Mouse (Mus musculus): ENCODE measurements around the gene Olfr1216. TPM values are rescaled to one million over a fixed set of nuclear protein-coding genes. Genes with fewer than 3 reads are reported as not detected.

The Olfr1216 gene
- polyA plus RNA-seq (2012; rRNA removed), result not detected in 2 replicates

GRCm38 (mm10) chr2:89018240-89018639 lies at the start of gene Olfr1216:
Olfr1216 (minus strand) TSS chr2:89018340.

DNA sequence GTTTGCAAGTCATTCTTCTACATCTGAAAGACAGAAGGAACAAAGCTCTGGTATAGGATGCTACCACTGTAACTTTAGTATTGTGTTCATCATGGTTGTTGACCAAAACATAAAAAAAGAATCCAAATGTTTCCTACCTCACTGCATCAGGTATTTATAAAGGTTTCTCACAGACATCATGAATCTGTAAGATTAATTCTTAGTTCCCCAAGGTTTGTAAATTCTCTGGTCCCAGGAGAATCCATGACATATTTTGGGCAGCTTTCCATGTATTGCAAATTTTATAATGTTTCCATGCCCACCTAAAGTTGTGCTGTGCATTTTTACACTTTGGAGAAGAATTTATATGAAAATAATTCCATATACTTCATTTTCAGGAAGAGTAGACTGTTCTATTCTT lies 42.9 kb upstream of the Olfr1216 start, which contains the start of gene Olfr1218:
Olfr1218 (minus strand) TSS at position 101 of the 400 bp plus-strand sequence.

DNA sequence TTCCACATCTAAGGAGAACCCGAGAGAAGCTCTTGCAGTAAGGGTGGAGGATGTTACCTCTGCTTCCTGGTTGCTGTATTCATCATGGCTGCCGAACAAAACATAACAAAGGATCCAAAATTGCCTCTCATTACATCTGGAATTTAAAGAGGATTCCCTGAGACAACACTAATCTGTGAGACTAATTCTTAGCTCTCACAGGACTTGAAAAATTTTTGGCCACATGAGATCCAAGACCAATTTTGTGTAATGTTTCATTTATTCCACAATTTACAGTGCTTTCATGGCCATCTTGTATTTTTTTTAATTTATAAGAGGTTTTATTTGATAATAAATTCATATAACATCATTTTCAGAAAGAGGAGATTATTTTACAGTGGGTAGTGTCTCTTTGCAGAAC lies 13.8 kb upstream of the Olfr1216 start, which contains the start of gene Olfr1217:
Olfr1217 (minus strand) TSS at position 101 of the 400 bp plus-strand sequence.

DNA sequence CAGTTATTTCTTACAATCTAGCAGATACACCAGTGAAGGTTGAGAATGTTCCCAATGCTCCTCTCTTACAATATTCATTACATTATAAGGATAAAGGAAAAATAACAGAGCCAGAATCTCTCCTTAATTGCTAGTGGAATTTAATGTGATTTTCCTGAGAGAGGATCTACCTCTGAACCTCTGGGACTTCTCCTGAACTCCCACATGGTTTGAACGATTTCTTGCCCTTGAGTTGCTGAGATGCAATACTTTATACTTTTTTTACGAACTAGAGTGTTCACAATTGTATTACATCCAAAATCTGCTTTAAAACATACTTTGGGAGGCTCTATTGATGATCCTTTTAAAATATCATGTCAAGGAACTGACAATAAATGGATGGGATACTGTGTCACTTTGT lies 11.3 kb downstream of the Olfr1216 start, which contains the start of gene Olfr1215:
Olfr1215 (minus strand) TSS at position 101 of the 400 bp plus-strand sequence.

GRCm38 (mm10) chr2:88992553-88992952 lies 25.6 kb downstream of the Olfr1216 start, which contains the start of gene Olfr1214:
Olfr1214 (minus strand) TSS chr2:88992653.

DNA sequence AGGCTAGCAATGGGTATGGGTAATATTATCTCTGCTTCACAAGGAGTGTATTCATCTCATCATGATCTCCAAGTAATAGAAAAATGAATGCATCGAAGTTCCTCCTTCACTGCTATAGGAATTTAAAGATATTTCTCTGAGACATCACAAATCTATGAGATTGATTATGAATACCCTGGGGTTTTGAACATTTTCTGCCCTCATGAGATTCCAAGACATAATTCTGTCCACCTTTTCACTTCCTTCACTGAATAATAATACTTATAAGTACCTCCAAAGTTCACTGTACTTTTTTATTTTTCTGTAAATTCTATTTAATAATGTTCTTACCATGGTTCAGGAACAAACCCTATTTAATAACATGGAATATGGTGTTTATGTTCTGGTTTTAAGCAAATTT lies 38.0 kb downstream of the Olfr1216 start, which contains the start of gene Gm13762:
Gm13762 (minus strand) TSS at position 101 of the 400 bp plus-strand sequence.

Other genes with a start within 250 kb of the Olfr1216 start
- gene Olfr1200, start 247.9 kb downstream of the Olfr1216 start, polyA plus RNA-seq (2012; rRNA removed), result not detected in 2 replicates
- gene Olfr1201, start 225.3 kb downstream of the Olfr1216 start, polyA plus RNA-seq (2012; rRNA removed), result not detected in 2 replicates
- not detected in 2 replicates for gene Olfr1202, start 203.8 kb downstream of the Olfr1216 start, polyA plus RNA-seq (2012; rRNA removed)
- not detected in 2 replicates for gene Olfr1205, start 188.6 kb downstream of the Olfr1216 start, polyA plus RNA-seq (2012; rRNA removed)
- not detected in 2 replicates for gene Olfr1204, start 169.0 kb downstream of the Olfr1216 start, polyA plus RNA-seq (2012; rRNA removed)
- gene Olfr1206, start 155.1 kb downstream of the Olfr1216 start, polyA plus RNA-seq (2012; rRNA removed), result not detected in 2 replicates
- gene Olfr1208, start 116.0 kb downstream of the Olfr1216 start, polyA plus RNA-seq (2012; rRNA removed), result not detected in 2 replicates
- not detected in 2 replicates for gene Olfr1209, start 103.2 kb downstream of the Olfr1216 start, polyA plus RNA-seq (2012; rRNA removed)
- gene Olfr1211, start 80.2 kb downstream of the Olfr1216 start, polyA plus RNA-seq (2012; rRNA removed), result not detected in 2 replicates
- gene Olfr1212, start 64.4 kb downstream of the Olfr1216 start, polyA plus RNA-seq (2012; rRNA removed), result not detected in 2 replicates
- gene Gm13762, start 38.1 kb downstream of the Olfr1216 start, polyA plus RNA-seq (2012; rRNA removed), result not detected in 2 replicates
- gene Olfr1214, start 25.7 kb downstream of the Olfr1216 start, polyA plus RNA-seq (2012; rRNA removed), result not detected in 2 replicates
- not detected in 2 replicates for gene Olfr1215, start 11.4 kb downstream of the Olfr1216 start, polyA plus RNA-seq (2012; rRNA removed)
- gene Olfr1217, start 13.7 kb upstream of the Olfr1216 start, polyA plus RNA-seq (2012; rRNA removed), result not detected in 2 replicates
- gene Olfr1218, start 42.8 kb upstream of the Olfr1216 start, polyA plus RNA-seq (2012; rRNA removed), result not detected in 2 replicates
- not detected in 2 replicates for gene Olfr1219, start 65.2 kb upstream of the Olfr1216 start, polyA plus RNA-seq (2012; rRNA removed)
- not detected in 2 replicates for gene Olfr1220, start 88.5 kb upstream of the Olfr1216 start, polyA plus RNA-seq (2012; rRNA removed)
- gene Olfr1221, start 98.9 kb upstream of the Olfr1216 start, polyA plus RNA-seq (2012; rRNA removed), result not detected in 2 replicates
- gene Olfr1222, start 114.7 kb upstream of the Olfr1216 start, polyA plus RNA-seq (2012; rRNA removed), result not detected in 2 replicates
- gene Olfr1223, start 133.2 kb upstream of the Olfr1216 start, polyA plus RNA-seq (2012; rRNA removed), result not detected in 2 replicates
- not detected in 2 replicates for gene Olfr1224-ps1, start 145.8 kb upstream of the Olfr1216 start, polyA plus RNA-seq (2012; rRNA removed)
- gene Olfr1225, start 156.3 kb upstream of the Olfr1216 start, polyA plus RNA-seq (2012; rRNA removed), result not detected in 2 replicates
- gene Olfr1226, start 181.7 kb upstream of the Olfr1216 start, polyA plus RNA-seq (2012; rRNA removed), result not detected in 2 replicates
- gene Olfr1228, start 235.7 kb upstream of the Olfr1216 start, polyA plus RNA-seq (2012; rRNA removed), result not detected in 2 replicates

All from central nervous system, embryonic 11.5 days (tissue).